Mouse (Mus musculus): Measurements from ENCODE around the gene Gm20855. TPM values are rescaled to one million over a fixed set of nuclear protein-coding genes. Genes with fewer than 3 reads are reported as not detected.

Gm20855 gene
- not detected in 2 replicates for polyA plus RNA-seq (2015; fragmentation: Nextera tagmentation; extraction: Ambion mirVana)

DNA sequence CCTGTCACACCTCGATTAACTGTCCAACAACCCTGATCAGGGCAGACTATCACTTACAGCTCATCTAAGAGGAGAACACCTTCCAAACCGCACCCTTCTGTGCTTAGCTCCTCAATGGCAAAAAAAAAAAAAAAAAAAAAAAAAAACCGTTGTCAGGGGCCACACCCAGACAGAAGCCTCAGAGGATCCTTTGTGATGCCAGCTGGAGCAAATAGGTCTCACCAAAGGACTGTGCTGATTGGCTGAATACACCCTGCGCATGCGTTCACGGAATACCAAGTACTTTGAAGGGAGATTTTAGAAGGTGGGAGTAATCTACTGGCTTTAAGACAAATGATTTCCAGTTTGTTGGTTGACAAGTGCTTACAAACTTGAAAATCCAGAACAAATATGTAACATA, at the start of gene Gm20855:
TSS of gene Gm20855 (minus strand) at position 101 of the 400 bp plus-strand sequence.

Data from neural tube, postnatal 0 days (tissue).